Mouse (Mus musculus): ENCODE data around the gene Hdac4. TPM values are rescaled to one million over a fixed set of nuclear protein-coding genes. Genes with fewer than 3 reads are reported as not detected.

The Hdac4 gene
- polyA plus RNA-seq, 1 experiment from 2014 or later = 20.3 TPM

GRCm38 (mm10) chr1:92041290-92041689 lies 154.2 kb downstream of the Hdac4 start:
- no peak overlapping the region for H3K9ac ChIP-seq (replicated peaks; ENCODE audit: low read depth, low read length)
- whole genome bisulfite sequencing = 54% methylated on average over 3 of the region's 3 CpGs
- H3K27ac ChIP-seq (ENCODE audit: low read length) = peak overlapping the region; percentile 16; the same call in 1 of the 2 replicates
- peaks cover 24% of the 10 kb centered on the region for H3K4me1 ChIP-seq (ENCODE audit: control insufficient read depth, insufficient read depth, low read length)
- H3K36me3 ChIP-seq (ENCODE audit: control insufficient read depth, insufficient read depth, low read length) = no peaks in the 10 kb centered on the region
- no peak overlapping the region for H3K4me3 ChIP-seq (ENCODE audit: low read depth, low read length)
- no peaks in the 10 kb centered on the region for H3K9me3 ChIP-seq (ENCODE audit: control insufficient read depth, low read depth, low read length)
- no peak for ATAC-seq (ENCODE audit: insufficient number of reproducible peaks, insufficient read depth, low FRiP score, low read depth)
- H3K27me3 ChIP-seq (ENCODE audit: control insufficient read depth, insufficient read depth, low read length) = no peaks in the 10 kb centered on the region
- no peak overlapping the region for H3K4me2 ChIP-seq (replicated peaks; ENCODE audit: low read depth, low read length)

GRCm38 (mm10) chr1:92038714-92039113 lies 156.8 kb downstream of the Hdac4 start:
- Histone ChIP-seq H3K27ac (ENCODE audit: low read length) (no peak overlapping the region), H3K4me3 (ENCODE audit: low read depth, low read length) (no peak overlapping the region), H3K4me2 (replicated peaks; ENCODE audit: low read depth, low read length) (no peak overlapping the region), H3K4me1 (ENCODE audit: control insufficient read depth, insufficient read depth, low read length) (peaks cover 9% of the 10 kb centered on the region; the same call in 1 of the 2 replicates), H3K9ac (replicated peaks; ENCODE audit: low read depth, low read length) (no peak overlapping the region), H3K36me3 (ENCODE audit: control insufficient read depth, insufficient read depth, low read length) (no peaks in the 10 kb centered on the region), H3K9me3 (ENCODE audit: control insufficient read depth, low read depth, low read length) (no peaks in the 10 kb centered on the region; the same call in 1 of the 2 replicates), H3K27me3 (ENCODE audit: control insufficient read depth, insufficient read depth, low read length) (no peaks in the 10 kb centered on the region)
- no peak for ATAC-seq (ENCODE audit: insufficient number of reproducible peaks, insufficient read depth, low FRiP score, low read depth)
- WGBS = 21% methylated on average over 1 of the region's 1 CpGs

GRCm38 (mm10) chr1:92037039-92037438 lies 158.5 kb downstream of the Hdac4 start:
- Histone ChIP-seq H3K4me3 (ENCODE audit: low read depth, low read length) (no peak overlapping the region), H3K4me1 (ENCODE audit: control insufficient read depth, insufficient read depth, low read length) (peaks cover 3% of the 10 kb centered on the region; the same call in 1 of the 2 replicates), H3K9me3 (ENCODE audit: control insufficient read depth, low read depth, low read length) (no peaks in the 10 kb centered on the region; the same call in 1 of the 2 replicates), H3K27me3 (ENCODE audit: control insufficient read depth, insufficient read depth, low read length) (no peaks in the 10 kb centered on the region), H3K27ac (ENCODE audit: low read length) (no peak overlapping the region), H3K9ac (replicated peaks; ENCODE audit: low read depth, low read length) (no peak overlapping the region), H3K36me3 (ENCODE audit: control insufficient read depth, insufficient read depth, low read length) (no peaks in the 10 kb centered on the region), H3K4me2 (replicated peaks; ENCODE audit: low read depth, low read length) (no peak overlapping the region)
- ATAC-seq (ENCODE audit: insufficient number of reproducible peaks, insufficient read depth, low FRiP score, low read depth) = no peak
- WGBS = 89% methylated on average over 7 of the region's 7 CpGs

- 63% methylated on average over 6 of the region's 6 CpGs for WGBS
- Histone ChIP-seq H3K27me3 (ENCODE audit: control insufficient read depth, insufficient read depth, low read length) (no peaks in the 10 kb centered on the region), H3K27ac (ENCODE audit: low read length) (no peak overlapping the region), H3K9me3 (ENCODE audit: control insufficient read depth, low read depth, low read length) (no peaks in the 10 kb centered on the region; the same call in 1 of the 2 replicates), H3K9ac (replicated peaks; ENCODE audit: low read depth, low read length) (no peak overlapping the region), H3K36me3 (ENCODE audit: control insufficient read depth, insufficient read depth, low read length) (no peaks in the 10 kb centered on the region), H3K4me3 (ENCODE audit: low read depth, low read length) (no peak overlapping the region), H3K4me1 (ENCODE audit: control insufficient read depth, insufficient read depth, low read length) (peaks cover 2% of the 10 kb centered on the region; the same call in 1 of the 2 replicates), H3K4me2 (replicated peaks; ENCODE audit: low read depth, low read length) (no peak overlapping the region)
- no peak for ATAC-seq (ENCODE audit: insufficient number of reproducible peaks, insufficient read depth, low FRiP score, low read depth)
Measured at GRCm38 (mm10) chr1:92035770-92036169, 159.7 kb downstream of the Hdac4 start.

- no peaks in the 10 kb centered on the region for H3K36me3 ChIP-seq (ENCODE audit: control insufficient read depth, insufficient read depth, low read length)
- no peak overlapping the region for H3K4me3 ChIP-seq (ENCODE audit: low read depth, low read length)
- no peaks in the 10 kb centered on the region for H3K27me3 ChIP-seq (ENCODE audit: control insufficient read depth, insufficient read depth, low read length)
- no peak overlapping the region for H3K9ac ChIP-seq (replicated peaks; ENCODE audit: low read depth, low read length)
- H3K27ac ChIP-seq (ENCODE audit: low read length) = no peak overlapping the region
- no peak for ATAC-seq (ENCODE audit: insufficient number of reproducible peaks, insufficient read depth, low FRiP score, low read depth)
- H3K9me3 ChIP-seq (ENCODE audit: control insufficient read depth, low read depth, low read length) = no peaks in the 10 kb centered on the region; the same call in 1 of the 2 replicates
- no peak overlapping the region for H3K4me2 ChIP-seq (replicated peaks; ENCODE audit: low read depth, low read length)
- peaks cover 2% of the 10 kb centered on the region; the same call in 1 of the 2 replicates for H3K4me1 ChIP-seq (ENCODE audit: control insufficient read depth, insufficient read depth, low read length)
- 82% methylated on average over 3 of the region's 3 CpGs for WGBS
Measured at GRCm38 (mm10) chr1:92034247-92034646, 161.3 kb downstream of the Hdac4 start.

GRCm38 (mm10) chr1:92033463-92033862 lies 162.0 kb downstream of the Hdac4 start:
- Histone ChIP-seq H3K4me1 (ENCODE audit: control insufficient read depth, insufficient read depth, low read length) (no peaks in the 10 kb centered on the region), H3K36me3 (ENCODE audit: control insufficient read depth, insufficient read depth, low read length) (no peaks in the 10 kb centered on the region), H3K27me3 (ENCODE audit: control insufficient read depth, insufficient read depth, low read length) (no peaks in the 10 kb centered on the region), H3K27ac (ENCODE audit: low read length) (no peak overlapping the region), H3K9ac (replicated peaks; ENCODE audit: low read depth, low read length) (no peak overlapping the region), H3K4me3 (ENCODE audit: low read depth, low read length) (no peak overlapping the region), H3K9me3 (ENCODE audit: control insufficient read depth, low read depth, low read length) (no peaks in the 10 kb centered on the region; the same call in 1 of the 2 replicates), H3K4me2 (replicated peaks; ENCODE audit: low read depth, low read length) (no peak overlapping the region)
- 93% methylated on average over 7 of the region's 7 CpGs for WGBS
- ATAC-seq (ENCODE audit: insufficient number of reproducible peaks, insufficient read depth, low FRiP score, low read depth) = no peak

- Histone ChIP-seq H3K27me3 (ENCODE audit: control insufficient read depth, insufficient read depth, low read length) (no peaks in the 10 kb centered on the region), H3K36me3 (ENCODE audit: control insufficient read depth, insufficient read depth, low read length) (peaks cover 4% of the 10 kb centered on the region; the same call in 1 of the 2 replicates), H3K4me1 (ENCODE audit: control insufficient read depth, insufficient read depth, low read length) (no peaks in the 10 kb centered on the region), H3K4me2 (replicated peaks; ENCODE audit: low read depth, low read length) (no peak overlapping the region), H3K9ac (replicated peaks; ENCODE audit: low read depth, low read length) (no peak overlapping the region), H3K27ac (ENCODE audit: low read length) (no peak overlapping the region), H3K9me3 (ENCODE audit: control insufficient read depth, low read depth, low read length) (no peaks in the 10 kb centered on the region; the same call in 1 of the 2 replicates), H3K4me3 (ENCODE audit: low read depth, low read length) (no peak overlapping the region)
- ATAC-seq (ENCODE audit: insufficient number of reproducible peaks, insufficient read depth, low FRiP score, low read depth) = no peak
- 86% methylated on average over 6 of the region's 6 CpGs for WGBS
Measured at GRCm38 (mm10) chr1:92030541-92030940, 165.0 kb downstream of the Hdac4 start.

GRCm38 (mm10) chr1:92028158-92028557 lies 167.3 kb downstream of the Hdac4 start:
- no peaks in the 10 kb centered on the region for H3K4me1 ChIP-seq (ENCODE audit: control insufficient read depth, insufficient read depth, low read length)
- H3K36me3 ChIP-seq (ENCODE audit: control insufficient read depth, insufficient read depth, low read length) = peaks cover 4% of the 10 kb centered on the region; the same call in 1 of the 2 replicates
- ATAC-seq (ENCODE audit: insufficient number of reproducible peaks, insufficient read depth, low FRiP score, low read depth) = no peak
- 93% methylated on average over 2 of the region's 2 CpGs for WGBS
- no peak overlapping the region for H3K4me2 ChIP-seq (replicated peaks; ENCODE audit: low read depth, low read length)
- H3K27ac ChIP-seq (ENCODE audit: low read length) = no peak overlapping the region
- H3K27me3 ChIP-seq (ENCODE audit: control insufficient read depth, insufficient read depth, low read length) = no peaks in the 10 kb centered on the region
- H3K4me3 ChIP-seq (ENCODE audit: low read depth, low read length) = no peak overlapping the region
- no peak overlapping the region for H3K9ac ChIP-seq (replicated peaks; ENCODE audit: low read depth, low read length)
- no peaks in the 10 kb centered on the region for H3K9me3 ChIP-seq (ENCODE audit: control insufficient read depth, low read depth, low read length)

- no peaks in the 10 kb centered on the region for H3K4me1 ChIP-seq (ENCODE audit: control insufficient read depth, insufficient read depth, low read length)
- H3K4me3 ChIP-seq (ENCODE audit: low read depth, low read length) = no peak overlapping the region
- no peak overlapping the region for H3K4me2 ChIP-seq (replicated peaks; ENCODE audit: low read depth, low read length)
- WGBS = 82% methylated on average over 3 of the region's 3 CpGs
- no peak overlapping the region for H3K27ac ChIP-seq (ENCODE audit: low read length)
- H3K9me3 ChIP-seq (ENCODE audit: control insufficient read depth, low read depth, low read length) = no peaks in the 10 kb centered on the region
- H3K9ac ChIP-seq (replicated peaks; ENCODE audit: low read depth, low read length) = no peak overlapping the region
- ATAC-seq (ENCODE audit: insufficient number of reproducible peaks, insufficient read depth, low FRiP score, low read depth) = no peak
- H3K36me3 ChIP-seq (ENCODE audit: control insufficient read depth, insufficient read depth, low read length) = peaks cover 4% of the 10 kb centered on the region; the same call in 1 of the 2 replicates
- H3K27me3 ChIP-seq (ENCODE audit: control insufficient read depth, insufficient read depth, low read length) = no peaks in the 10 kb centered on the region
Measured at GRCm38 (mm10) chr1:92026351-92026750, 169.1 kb downstream of the Hdac4 start.

Measured in stomach, embryonic 14.5 days (tissue).